24 mouse cellular contexts compared by ENCODE assay signal in genomic region chr2:38377254-38377653, GRCm38 (mm10). TPM values are rescaled to one million over a fixed set of nuclear protein-coding genes. Genes with fewer than 3 reads are reported as not detected.
"Had no signal": no experiment of that assay in that cellular context is flagged by ENCODE, and none has a peak within 500 bp of the region (broad histone marks: within the 10 kb centered on the region; RNA-seq: fewer than 3 reads in every experiment).

No protein-coding gene starts in this region.

- H3K36me3 ChIP-seq: limb, embryonic 12.5 days; limb, embryonic 15.5 days had no signal

- H3K4me2 ChIP-seq: limb, embryonic 12.5 days; limb, embryonic 15.5 days; liver, embryonic 11.5 days; lung, embryonic 14.5 days; midbrain, embryonic 11.5 days had no signal

- H3K4me3 ChIP-seq: left cerebral cortex, adult 2 months; limb, embryonic 12.5 days; limb, embryonic 15.5 days had no signal

- ATAC-seq: liver, postnatal 0 days had no signal

- H3K27ac ChIP-seq: left cerebral cortex, adult 2 months; limb, embryonic 12.5 days; limb, embryonic 15.5 days; liver, embryonic 14.5 days; stomach, postnatal 0 days had no signal

- H3K9ac ChIP-seq: limb, embryonic 12.5 days; limb, embryonic 15.5 days; liver, embryonic 14.5 days; liver, postnatal 0 days; lung, embryonic 14.5 days had no signal

- H3K9me3 ChIP-seq: limb, embryonic 12.5 days; limb, embryonic 15.5 days had no signal

- DNase-seq: kidney, postnatal 10 days; kidney, postnatal 36 days; layer of hippocampus, postnatal 36 days; liver, postnatal 0 days; lung, embryonic 14.5 days; lung, postnatal 14 days; lung, postnatal 4 days; midbrain, embryonic 14.5 days; right cerebral cortex, adult 18-20 months; right cerebral cortex, postnatal 14 days; right cerebral cortex, postnatal 4 days; thymus, adult 2 months; thymus, postnatal 14 days; thymus, postnatal 4 days had no signal

RNA-seq across cellular contexts. Expression of gene Lhx2, which starts 38.2 kb away (rescaled TPM):
- total RNA-seq: megakaryocyte progenitor cell, adult 5-6 weeks; megakaryocyte-erythroid progenitor cell, adult 5-6 weeks had no signal
- polyA plus RNA-seq: stomach, embryonic 14.5 days; stomach, postnatal 0 days had no signal
